Mouse (Mus musculus): ENCODE results near the gene Foxp1. TPM values are rescaled to one million over a fixed set of nuclear protein-coding genes. Genes with fewer than 3 reads are reported as not detected.

Gene Foxp1
- polyA plus RNA-seq, 1 experiment, result 17.7 TPM

- H3K27me3 ChIP-seq (ENCODE audit: control insufficient read depth, insufficient read depth, insufficient read length), result no peaks in the 10 kb centered on the region
- no peak for TF ChIP-seq SRF (IDR thresholded peaks at IDR 0.05; ENCODE audit: control insufficient read depth, insufficient read length, low read depth)
- no peak overlapping the region for H3K4me2 ChIP-seq (ENCODE audit: low read depth)
- no peaks in the 10 kb centered on the region for H3K79me2 ChIP-seq (ENCODE audit: control insufficient read depth, insufficient read depth)
- no peaks in the 10 kb centered on the region for H3K36me3 ChIP-seq (ENCODE audit: control insufficient read depth, insufficient read depth)
- no peak overlapping the region for H3K4me3 ChIP-seq
- H3ac ChIP-seq (ENCODE audit: control insufficient read depth, insufficient read length), result no peak overlapping the region
Measured at GRCm38 (mm10) chr6:99184051-99184450, 338.5 kb downstream of the Foxp1 start.

GRCm38 (mm10) chr6:99182777-99183176 is 339.7 kb downstream of the Foxp1 start:
- no peaks in the 10 kb centered on the region for H3K36me3 ChIP-seq (ENCODE audit: control insufficient read depth, insufficient read depth)
- TF ChIP-seq REST (IDR thresholded peaks at IDR 0.05; ENCODE audit: insufficient read depth, insufficient read length), result no peak
- no peak for TF ChIP-seq MAX (IDR thresholded peaks at IDR 0.05; ENCODE audit: low read depth)
- no peak overlapping the region for H3K4me2 ChIP-seq (ENCODE audit: low read depth)
- H3K79me2 ChIP-seq (ENCODE audit: control insufficient read depth, insufficient read depth), result no peaks in the 10 kb centered on the region
- no peak overlapping the region for H3K4me3 ChIP-seq
- H3K27me3 ChIP-seq (ENCODE audit: control insufficient read depth, insufficient read depth, insufficient read length), result no peaks in the 10 kb centered on the region
- H3ac ChIP-seq (ENCODE audit: control insufficient read depth, insufficient read length), result no peak overlapping the region

- no peak overlapping the region for H3K4me3 ChIP-seq
- TF ChIP-seq MAX (IDR thresholded peaks at IDR 0.05; ENCODE audit: low read depth) (no peak), SRF (IDR thresholded peaks at IDR 0.05; ENCODE audit: control insufficient read depth, insufficient read length, low read depth) (no peak), MYOG (IDR thresholded peaks at IDR 0.05; ENCODE audit: control insufficient read depth in 1 of 3, insufficient read depth in 1 of 3, insufficient read length in 2 of 3, low read depth in 2 of 3) (no peak), POLR2AphosphoS2 (IDR thresholded peaks at IDR 0.05; ENCODE audit: insufficient read length, low read depth) (no peak), MYOD1 (IDR thresholded peaks at IDR 0.05; ENCODE audit: control insufficient read depth in 1 of 3, insufficient read length in 2 of 3, low read depth in 2 of 3) (no peak), TCF12 (IDR thresholded peaks at IDR 0.05; ENCODE audit: insufficient read depth, poor library complexity, severe bottlenecking) (no peak), CEBPB (IDR thresholded peaks at IDR 0.05; ENCODE audit: insufficient read depth, poor library complexity, severe bottlenecking) (no peak), POLR2A (IDR thresholded peaks at IDR 0.05; ENCODE audit: insufficient read length, low read depth) (no peak), TCF3 (IDR thresholded peaks at IDR 0.05; ENCODE audit: insufficient read length, low read depth) (no peak), REST (IDR thresholded peaks at IDR 0.05; ENCODE audit: insufficient read depth, insufficient read length) (no peak), USF1 (IDR thresholded peaks at IDR 0.05; ENCODE audit: low read depth) (no peak), E2F4 (IDR thresholded peaks at IDR 0.05; ENCODE audit: insufficient read depth) (no peak)
- no peaks in the 10 kb centered on the region for H3K36me3 ChIP-seq (ENCODE audit: control insufficient read depth, insufficient read depth)
- H3K4me2 ChIP-seq (ENCODE audit: low read depth), result no peak overlapping the region
- no peak overlapping the region for H3ac ChIP-seq (ENCODE audit: control insufficient read depth, insufficient read length)
- H3K79me2 ChIP-seq (ENCODE audit: control insufficient read depth, insufficient read depth), result no peaks in the 10 kb centered on the region
- H3K27me3 ChIP-seq (ENCODE audit: control insufficient read depth, insufficient read depth, insufficient read length), result no peaks in the 10 kb centered on the region
Measured at GRCm38 (mm10) chr6:99176216-99176615, 346.3 kb downstream of the Foxp1 start.

- H3K4me2 ChIP-seq (ENCODE audit: low read depth), result no peak overlapping the region
- H3K79me2 ChIP-seq (ENCODE audit: control insufficient read depth, insufficient read depth), result no peaks in the 10 kb centered on the region
- H3ac ChIP-seq (ENCODE audit: control insufficient read depth, insufficient read length), result no peak overlapping the region
- H3K27me3 ChIP-seq (ENCODE audit: control insufficient read depth, insufficient read depth, insufficient read length), result no peaks in the 10 kb centered on the region
- no peak for TF ChIP-seq E2F4 (IDR thresholded peaks at IDR 0.05; ENCODE audit: insufficient read depth)
- no peak for TF ChIP-seq MAX (IDR thresholded peaks at IDR 0.05; ENCODE audit: low read depth)
- TF ChIP-seq CEBPB (IDR thresholded peaks at IDR 0.05; ENCODE audit: insufficient read depth, poor library complexity, severe bottlenecking), result 0 out of 2 replicates have a peak, but pooled peaks have one; percentile 54
- TF ChIP-seq MYOD1 (IDR thresholded peaks at IDR 0.05; ENCODE audit: control insufficient read depth in 1 of 3, insufficient read length in 2 of 3, low read depth in 2 of 3), result no peak
- no peak for TF ChIP-seq USF1 (IDR thresholded peaks at IDR 0.05; ENCODE audit: low read depth)
- H3K4me3 ChIP-seq, result no peak overlapping the region
- H3K36me3 ChIP-seq (ENCODE audit: control insufficient read depth, insufficient read depth), result no peaks in the 10 kb centered on the region
Measured at GRCm38 (mm10) chr6:99175377-99175776, 347.1 kb downstream of the Foxp1 start.

GRCm38 (mm10) chr6:99173902-99174210 is 348.7 kb downstream of the Foxp1 start:
- H3K79me2 ChIP-seq (ENCODE audit: control insufficient read depth, insufficient read depth), result no peaks in the 10 kb centered on the region
- no peak overlapping the region for H3K4me2 ChIP-seq (ENCODE audit: low read depth)
- TF ChIP-seq TCF12 (IDR thresholded peaks at IDR 0.05; ENCODE audit: insufficient read depth, poor library complexity, severe bottlenecking) (no peak), CEBPB (IDR thresholded peaks at IDR 0.05; ENCODE audit: insufficient read depth, poor library complexity, severe bottlenecking) (no peak), POLR2AphosphoS2 (IDR thresholded peaks at IDR 0.05; ENCODE audit: insufficient read length, low read depth) (no peak), TCF3 (IDR thresholded peaks at IDR 0.05; ENCODE audit: insufficient read length, low read depth) (no peak), USF1 (IDR thresholded peaks at IDR 0.05; ENCODE audit: low read depth) (no peak)
- no peak overlapping the region for H3ac ChIP-seq (ENCODE audit: control insufficient read depth, insufficient read length)
- H3K4me3 ChIP-seq, result no peak overlapping the region
- H3K36me3 ChIP-seq (ENCODE audit: control insufficient read depth, insufficient read depth), result no peaks in the 10 kb centered on the region
- no peaks in the 10 kb centered on the region for H3K27me3 ChIP-seq (ENCODE audit: control insufficient read depth, insufficient read depth, insufficient read length)

GRCm38 (mm10) chr6:99173066-99173901 is 349.2 kb downstream of the Foxp1 start:
- Histone ChIP-seq H3K79me2 (ENCODE audit: control insufficient read depth, insufficient read depth) (no peaks in the 10 kb centered on the region), H3ac (ENCODE audit: control insufficient read depth, insufficient read length) (no peak overlapping the region), H3K4me2 (ENCODE audit: low read depth) (no peak overlapping the region), H3K4me3 (no peak overlapping the region), H3K27me3 (ENCODE audit: control insufficient read depth, insufficient read depth, insufficient read length) (no peaks in the 10 kb centered on the region), H3K36me3 (ENCODE audit: control insufficient read depth, insufficient read depth) (no peaks in the 10 kb centered on the region)
- no peak for TF ChIP-seq USF1 (IDR thresholded peaks at IDR 0.05; ENCODE audit: low read depth)
- no peak for TF ChIP-seq TCF12 (IDR thresholded peaks at IDR 0.05; ENCODE audit: insufficient read depth, poor library complexity, severe bottlenecking)
- no peak for TF ChIP-seq MYOD1 (IDR thresholded peaks at IDR 0.05; ENCODE audit: control insufficient read depth in 1 of 3, insufficient read length in 2 of 3, low read depth in 2 of 3)
- no peak for TF ChIP-seq CEBPB (IDR thresholded peaks at IDR 0.05; ENCODE audit: insufficient read depth, poor library complexity, severe bottlenecking)
- no peak for TF ChIP-seq REST (IDR thresholded peaks at IDR 0.05; ENCODE audit: insufficient read depth, insufficient read length)
- TF ChIP-seq SRF (IDR thresholded peaks at IDR 0.05; ENCODE audit: control insufficient read depth, insufficient read length, low read depth), result no peak
- TF ChIP-seq POLR2AphosphoS2 (IDR thresholded peaks at IDR 0.05; ENCODE audit: insufficient read length, low read depth), result no peak
- no peak for TF ChIP-seq TCF3 (IDR thresholded peaks at IDR 0.05; ENCODE audit: insufficient read length, low read depth)
- TF ChIP-seq MAX (IDR thresholded peaks at IDR 0.05; ENCODE audit: low read depth), result no peak
- no peak for TF ChIP-seq MYOG (IDR thresholded peaks at IDR 0.05; ENCODE audit: control insufficient read depth in 1 of 3, insufficient read depth in 1 of 3, insufficient read length in 2 of 3, low read depth in 2 of 3)
- TF ChIP-seq POLR2A (IDR thresholded peaks at IDR 0.05; ENCODE audit: insufficient read length, low read depth), result no peak
- TF ChIP-seq E2F4 (IDR thresholded peaks at IDR 0.05; ENCODE audit: insufficient read depth), result no peak
